Mouse (Mus musculus): ENCODE data around the gene Gatad2a. TPM values are rescaled to one million over a fixed set of nuclear protein-coding genes. Genes with fewer than 3 reads are reported as not detected.
A peak's percentile ranks its signal among the peaks of the same experiment; 100 is the strongest.
"Not testable (repeated sequence)": the region's sequence is repeated elsewhere in the genome, so short reads cannot be mapped to it uniquely, and the experiment has no call there.

Gene Gatad2a
- total RNA-seq, 2 experiments from 2014 or later: 25.7 to 30.2 TPM

- ATAC-seq (replicated peaks; ENCODE audit: low FRiP score, poor library complexity, severe bottlenecking): no peak
Observed at GRCm38 (mm10) chr8:69998706-69999105, 2.5 kb upstream of the Gatad2a start.

- ATAC-seq (replicated peaks; ENCODE audit: low FRiP score, poor library complexity, severe bottlenecking): no peak
Observed at GRCm38 (mm10) chr8:69996589-69997285, 553 bp upstream of the Gatad2a start.

- ATAC-seq (replicated peaks; ENCODE audit: low FRiP score, poor library complexity, severe bottlenecking): no peak
Observed at GRCm38 (mm10) chr8:69995422-69995775, 785 bp downstream of the Gatad2a start.

- not testable (repeated sequence) for ATAC-seq (replicated peaks; ENCODE audit: low FRiP score, poor library complexity, severe bottlenecking)
Observed at GRCm38 (mm10) chr8:69988936-69989335, 7.2 kb downstream of the Gatad2a start.

- ATAC-seq (replicated peaks; ENCODE audit: low FRiP score, poor library complexity, severe bottlenecking): no peak
Observed at GRCm38 (mm10) chr8:69987744-69988143, 8.4 kb downstream of the Gatad2a start.

- ATAC-seq (replicated peaks; ENCODE audit: low FRiP score, poor library complexity, severe bottlenecking): no peak
Observed at GRCm38 (mm10) chr8:69984876-69985553, 11.2 kb downstream of the Gatad2a start.

GRCm38 (mm10) chr8:69978456-69978855 lies 17.7 kb downstream of the Gatad2a start:
- ATAC-seq (replicated peaks; ENCODE audit: low FRiP score, poor library complexity, severe bottlenecking): no peak

- no peak for ATAC-seq (replicated peaks; ENCODE audit: low FRiP score, poor library complexity, severe bottlenecking)
Observed at GRCm38 (mm10) chr8:69974806-69975205, 21.4 kb downstream of the Gatad2a start.

- ATAC-seq (replicated peaks; ENCODE audit: low FRiP score, poor library complexity, severe bottlenecking): peak; percentile 92
Observed at GRCm38 (mm10) chr8:69974194-69974614, 22.0 kb downstream of the Gatad2a start.

- ATAC-seq (replicated peaks; ENCODE audit: low FRiP score, poor library complexity, severe bottlenecking): no peak
Observed at GRCm38 (mm10) chr8:69973442-69974161, 22.6 kb downstream of the Gatad2a start.

GRCm38 (mm10) chr8:69973063-69973441 lies 23.1 kb downstream of the Gatad2a start:
- no peak for ATAC-seq (replicated peaks; ENCODE audit: low FRiP score, poor library complexity, severe bottlenecking)

- ATAC-seq (replicated peaks; ENCODE audit: low FRiP score, poor library complexity, severe bottlenecking): no peak
Observed at GRCm38 (mm10) chr8:69970880-69971279, 25.3 kb downstream of the Gatad2a start.

- ATAC-seq (replicated peaks; ENCODE audit: low FRiP score, poor library complexity, severe bottlenecking): no peak
Observed at GRCm38 (mm10) chr8:69967291-69967933, 28.8 kb downstream of the Gatad2a start.

- no peak for ATAC-seq (replicated peaks; ENCODE audit: low FRiP score, poor library complexity, severe bottlenecking)
Observed at GRCm38 (mm10) chr8:69959241-69959640, 36.9 kb downstream of the Gatad2a start.

GRCm38 (mm10) chr8:69957879-69958278 lies 38.3 kb downstream of the Gatad2a start:
- no peak for ATAC-seq (replicated peaks; ENCODE audit: low FRiP score, poor library complexity, severe bottlenecking)

- no peak for ATAC-seq (replicated peaks; ENCODE audit: low FRiP score, poor library complexity, severe bottlenecking)
Observed at GRCm38 (mm10) chr8:69957419-69957818, 38.8 kb downstream of the Gatad2a start.

GRCm38 (mm10) chr8:69956651-69957050 lies 39.5 kb downstream of the Gatad2a start:
- ATAC-seq (replicated peaks; ENCODE audit: low FRiP score, poor library complexity, severe bottlenecking): no peak

- ATAC-seq (replicated peaks; ENCODE audit: low FRiP score, poor library complexity, severe bottlenecking): no peak
Observed at GRCm38 (mm10) chr8:69954642-69955041, 41.5 kb downstream of the Gatad2a start.

GRCm38 (mm10) chr8:69954213-69954612 lies 42.0 kb downstream of the Gatad2a start:
- ATAC-seq (replicated peaks; ENCODE audit: low FRiP score, poor library complexity, severe bottlenecking): no peak

- ATAC-seq (replicated peaks; ENCODE audit: low FRiP score, poor library complexity, severe bottlenecking): no peak
Observed at GRCm38 (mm10) chr8:69950300-69950699, 45.9 kb downstream of the Gatad2a start.

Measured in erythroblast, adult 5-6 weeks (primary cell).